Mouse (Mus musculus) lung, postnatal 14 days (tissue): ENCODE results near the gene Olfr522.
"Not testable (repeated sequence)": the region's sequence is repeated elsewhere in the genome, so short reads cannot be mapped to it uniquely, and the experiment has no call there.

Source experiments
- DNase-seq: peaks from one replicate; pipeline ENCODE4 v3.0.0; 2021

The Olfr522 gene

GRCm38 (mm10) chr7:140154218-140154927, 10.2 kb downstream of the Olfr522 start, which contains the start of gene Sprn:
Gene Sprn (minus strand): TSS chr7:140154877.
- no peak for DNase-seq

GRCm38 (mm10) chr7:140153829-140154217, 10.7 kb downstream of the Olfr522 start:
- DNase-seq, result no peak

GRCm38 (mm10) chr7:140153383-140153782, 11.2 kb downstream of the Olfr522 start:
- DNase-seq, result peak; percentile 16

- no peak for DNase-seq
Measured at GRCm38 (mm10) chr7:140144550-140144949, 20.0 kb downstream of the Olfr522 start.

GRCm38 (mm10) chr7:140141350-140141749, 23.2 kb downstream of the Olfr522 start:
- peak; percentile 78 for DNase-seq

- DNase-seq, result no peak
Measured at GRCm38 (mm10) chr7:140138021-140138310, 26.6 kb downstream of the Olfr522 start.

- peak; percentile 97 for DNase-seq
Measured at GRCm38 (mm10) chr7:140137135-140138020, 27.2 kb downstream of the Olfr522 start, which contains the start of gene Mtg1. Gene Mtg1 (plus strand): TSS chr7:140137564.

- no peak for DNase-seq
Measured at GRCm38 (mm10) chr7:140135106-140135770, 29.3 kb downstream of the Olfr522 start.

- not testable (repeated sequence) for DNase-seq
Measured at GRCm38 (mm10) chr7:140134033-140134432, 30.5 kb downstream of the Olfr522 start.

GRCm38 (mm10) chr7:140132184-140132583, 32.4 kb downstream of the Olfr522 start:
- DNase-seq, result not testable (repeated sequence)

- no peak for DNase-seq
Measured at GRCm38 (mm10) chr7:140127911-140128310, 36.7 kb downstream of the Olfr522 start.

GRCm38 (mm10) chr7:140126934-140127333, 37.6 kb downstream of the Olfr522 start:
- no peak for DNase-seq

- no peak for DNase-seq
Measured at GRCm38 (mm10) chr7:140126022-140126350, 38.6 kb downstream of the Olfr522 start.

GRCm38 (mm10) chr7:140125278-140126021, 39.1 kb downstream of the Olfr522 start:
- DNase-seq, result peak; percentile 97

- DNase-seq, result no peak
Measured at GRCm38 (mm10) chr7:140124382-140124781, 40.2 kb downstream of the Olfr522 start.

- DNase-seq, result no peak
Measured at GRCm38 (mm10) chr7:140122765-140123164, 41.8 kb downstream of the Olfr522 start.

GRCm38 (mm10) chr7:140121338-140121910, 43.1 kb downstream of the Olfr522 start:
- DNase-seq, result no peak

GRCm38 (mm10) chr7:140120484-140120883, 44.1 kb downstream of the Olfr522 start:
- DNase-seq, result no peak

GRCm38 (mm10) chr7:140116329-140117054, 48.1 kb downstream of the Olfr522 start, which contains the start of gene Echs1:
Gene Echs1 (minus strand): TSS chr7:140116476.
- DNase-seq, result peak; percentile 91

GRCm38 (mm10) chr7:140115583-140116328, 48.8 kb downstream of the Olfr522 start, which contains the start of gene Paox:
Gene Paox (plus strand): TSS chr7:140115799.
- peak; percentile 62 for DNase-seq

GRCm38 (mm10) chr7:140111943-140112342, 52.6 kb downstream of the Olfr522 start:
- no peak for DNase-seq
